Mouse (Mus musculus): Measurements from ENCODE around the gene Stmnd1.

DNA sequence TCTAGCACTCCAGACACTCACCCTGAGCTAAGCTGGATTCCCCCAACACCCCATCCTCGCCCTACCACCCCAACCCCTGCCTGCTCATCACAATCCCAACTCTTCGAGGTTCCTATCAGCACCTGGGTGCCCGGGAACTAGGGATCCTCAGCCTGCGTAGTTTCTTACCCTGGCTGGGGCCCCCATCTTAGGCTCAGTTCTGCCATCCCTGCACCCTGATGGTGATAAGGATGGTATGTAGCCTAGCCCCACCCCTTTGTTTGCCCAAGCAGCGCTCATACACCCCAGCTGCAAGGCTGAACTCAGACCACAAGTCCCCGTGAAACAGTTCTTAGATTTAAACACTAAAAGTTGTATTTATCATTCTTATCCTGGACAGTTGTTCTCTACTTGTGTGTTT is 17.9 kb upstream of the Stmnd1 start:
- TF ChIP-seq CTCF (IDR thresholded peaks at IDR 0.05; ENCODE audit: low read depth) (no peak), EP300 (IDR thresholded peaks at IDR 0.05; ENCODE audit: low read depth) (no peak)
